Mouse (Mus musculus) neural tube, embryonic 11.5 days (tissue): ENCODE measurements at regions not wholly inside any gene's neighbourhood (a gene's known extent, or its start where the extent isn't known, plus 50 kb on each side); places are given as distances from the start of the nearest gene placed in this dataset.

Experiments
- ATAC-seq: fragments of 200-750 bp; cut with Nextera tagmentation; 2 replicates; pipeline ENCODE4 v1.8.0; 2017; ENCODE audit warnings: moderate number of reproducible peaks, mild to moderate bottlenecking, moderate TSS enrichment, moderate library complexity; ENCODE audit not compliant: insufficient read depth, low FRiP score, low TSS enrichment
- DNase-seq: peaks from one replicate; pipeline ENCODE4 v3.0.0-alpha.2; 2015; ENCODE audit warnings: low spot score
- H3K27ac ChIP-seq: fragments of 300-500 bp; sonication (generic); 2 replicates; pipeline ENCODE4 v1.5.1; 2014; ENCODE audit warnings: low read depth, mild to moderate bottlenecking, low read length
- H3K27me3 ChIP-seq: fragments of 300-500 bp; sonication (generic); 2 replicates; pipeline ENCODE4 v1.6.1; 2014; ENCODE audit warnings: mild to moderate bottlenecking, low read length, mixed read lengths; ENCODE audit not compliant: control insufficient read depth, insufficient read depth
- H3K36me3 ChIP-seq: fragments of 300-500 bp; sonication (generic); 2 replicates; pipeline ENCODE4 v1.6.1; 2014; ENCODE audit warnings: mild to moderate bottlenecking, low read length, moderate library complexity, mixed read lengths; ENCODE audit not compliant: control insufficient read depth, insufficient read depth
- H3K4me1 ChIP-seq: fragments of 300-500 bp; sonication (generic); 2 replicates; pipeline ENCODE4 v1.6.1; 2014; ENCODE audit warnings: low read length, mixed read lengths; ENCODE audit not compliant: control insufficient read depth, insufficient read depth
- H3K4me2 ChIP-seq: fragments of 300-500 bp; sonication (generic); 2 replicates; pipeline ENCODE4 v1.6.1; 2014; ENCODE audit warnings: low read depth, mild to moderate bottlenecking, moderate library complexity
- H3K4me3 ChIP-seq: fragments of 300-500 bp; sonication (generic); 2 replicates; pipeline ENCODE4 v1.5.1; 2014; ENCODE audit warnings: low read depth, low read length
- H3K9ac ChIP-seq: fragments of 300-500 bp; sonication (generic); 2 replicates; pipeline ENCODE4 v1.6.1; 2014; ENCODE audit warnings: mild to moderate bottlenecking, low read length
- H3K9me3 ChIP-seq: fragments of 300-500 bp; sonication (generic); 2 replicates; pipeline ENCODE4 v1.6.1; 2016; ENCODE audit warnings: low read length; ENCODE audit not compliant: control insufficient read depth
- WGBS: fragments of 180-500 bp; shearing (Covaris S2); extraction: QIAGEN DNeasy Blood & Tissue Kit; methylation state at CpG from one replicate; pipeline ENCODE4 v1.1.7; 2014; 5-methylcytosine and 5-hydroxymethylcytosine counted together

GRCm38 (mm10) chr10:83882119-83882890, 159.6 kb downstream of the 1500009L16Rik start:
- peak; percentile 45 for DNase-seq
- no peaks in the 10 kb centered on the region for H3K9me3 ChIP-seq
- no peak overlapping the region for H3K9ac ChIP-seq
- H3K4me1 ChIP-seq = no peaks in the 10 kb centered on the region
- no peak overlapping the region for H3K27ac ChIP-seq
- H3K27me3 ChIP-seq = no peaks in the 10 kb centered on the region
- no peak overlapping the region for H3K4me3 ChIP-seq
- no peaks in the 10 kb centered on the region for H3K36me3 ChIP-seq
- WGBS = 62% methylated on average over 17 of the region's 17 CpGs
- no peak overlapping the region for H3K4me2 ChIP-seq
- no peak for ATAC-seq

- Histone ChIP-seq H3K27me3 (no peaks in the 10 kb centered on the region), H3K4me3 (no peak overlapping the region), H3K9me3 (no peaks in the 10 kb centered on the region), H3K36me3 (no peaks in the 10 kb centered on the region), H3K27ac (no peak overlapping the region), H3K4me1 (no peaks in the 10 kb centered on the region), H3K4me2 (no peak overlapping the region), H3K9ac (no peak overlapping the region)
- no peak for DNase-seq
- ATAC-seq = no peak
- WGBS = 61% methylated on average over 1 of the region's 1 CpGs
These were observed 160.2 kb downstream of the 1500009L16Rik start for GRCm38 (mm10) chr10:83882891-83883185.

GRCm38 (mm10) chr10:83884553-83884952, 161.9 kb downstream of the 1500009L16Rik start:
- Histone ChIP-seq H3K4me3 (no peak overlapping the region), H3K27me3 (no peaks in the 10 kb centered on the region), H3K9me3 (no peaks in the 10 kb centered on the region), H3K4me2 (no peak overlapping the region), H3K36me3 (no peaks in the 10 kb centered on the region), H3K9ac (no peak overlapping the region), H3K27ac (no peak overlapping the region), H3K4me1 (no peaks in the 10 kb centered on the region)
- WGBS = 90% methylated on average over 2 of the region's 2 CpGs
- ATAC-seq (no peak), DNase-seq (no peak)

- no peak overlapping the region for H3K4me2 ChIP-seq
- no peak for ATAC-seq
- H3K4me1 ChIP-seq = no peaks in the 10 kb centered on the region
- no peaks in the 10 kb centered on the region for H3K9me3 ChIP-seq
- H3K36me3 ChIP-seq = no peaks in the 10 kb centered on the region
- H3K27ac ChIP-seq = no peak overlapping the region
- 80% methylated on average over 6 of the region's 6 CpGs for WGBS
- DNase-seq = no peak
- no peaks in the 10 kb centered on the region for H3K27me3 ChIP-seq
- H3K4me3 ChIP-seq = no peak overlapping the region
- no peak overlapping the region for H3K9ac ChIP-seq
These were observed 165.9 kb downstream of the 1500009L16Rik start for GRCm38 (mm10) chr10:83888587-83888986.

GRCm38 (mm10) chr10:83895741-83896150, 173.1 kb downstream of the 1500009L16Rik start:
- Histone ChIP-seq H3K36me3 (no peaks in the 10 kb centered on the region), H3K9ac (no peak overlapping the region), H3K27ac (no peak overlapping the region), H3K27me3 (no peaks in the 10 kb centered on the region), H3K9me3 (no peaks in the 10 kb centered on the region), H3K4me3 (no peak overlapping the region), H3K4me2 (no peak overlapping the region), H3K4me1 (no peaks in the 10 kb centered on the region)
- WGBS = 65% methylated on average over 3 of the region's 3 CpGs
- ATAC-seq = no peak
- no peak for DNase-seq

GRCm38 (mm10) chr10:83896160-83896559, 173.5 kb downstream of the 1500009L16Rik start:
- 88% methylated on average over 5 of the region's 5 CpGs for WGBS
- H3K9me3 ChIP-seq = no peaks in the 10 kb centered on the region
- no peak overlapping the region for H3K9ac ChIP-seq
- H3K27me3 ChIP-seq = no peaks in the 10 kb centered on the region
- no peaks in the 10 kb centered on the region for H3K4me1 ChIP-seq
- no peak overlapping the region for H3K4me3 ChIP-seq
- no peak overlapping the region for H3K4me2 ChIP-seq
- ATAC-seq (no peak), DNase-seq (no peak)
- H3K27ac ChIP-seq = no peak overlapping the region
- H3K36me3 ChIP-seq = no peaks in the 10 kb centered on the region

- Histone ChIP-seq H3K4me2 (no peak overlapping the region), H3K27ac (no peak overlapping the region), H3K9me3 (no peaks in the 10 kb centered on the region), H3K4me3 (no peak overlapping the region), H3K27me3 (no peaks in the 10 kb centered on the region), H3K9ac (no peak overlapping the region), H3K4me1 (no peaks in the 10 kb centered on the region), H3K36me3 (no peaks in the 10 kb centered on the region)
- no peak for DNase-seq
- ATAC-seq = no peak
- WGBS = 87% methylated on average over 6 of the region's 6 CpGs
These were observed 174.9 kb downstream of the 1500009L16Rik start for GRCm38 (mm10) chr10:83897558-83897957.

GRCm38 (mm10) chr10:83906751-83907150, 184.1 kb downstream of the 1500009L16Rik start:
- no peaks in the 10 kb centered on the region for H3K36me3 ChIP-seq
- H3K9me3 ChIP-seq = no peaks in the 10 kb centered on the region
- no peak overlapping the region for H3K4me3 ChIP-seq
- H3K27me3 ChIP-seq = no peaks in the 10 kb centered on the region
- no peak overlapping the region for H3K9ac ChIP-seq
- H3K27ac ChIP-seq = no peak overlapping the region
- WGBS = 76% methylated on average over 8 of the region's 8 CpGs
- DNase-seq = no peak
- no peak overlapping the region for H3K4me2 ChIP-seq
- H3K4me1 ChIP-seq = no peaks in the 10 kb centered on the region
- no peak for ATAC-seq

GRCm38 (mm10) chr10:83910649-83911370, 188.1 kb downstream of the 1500009L16Rik start:
- no peaks in the 10 kb centered on the region for H3K9me3 ChIP-seq
- H3K27me3 ChIP-seq = no peaks in the 10 kb centered on the region
- DNase-seq (no peak), ATAC-seq (no peak)
- H3K4me2 ChIP-seq = no peak overlapping the region
- 92% methylated on average over 10 of the region's 10 CpGs for WGBS
- no peaks in the 10 kb centered on the region for H3K36me3 ChIP-seq
- no peak overlapping the region for H3K9ac ChIP-seq
- no peak overlapping the region for H3K4me3 ChIP-seq
- no peak overlapping the region for H3K27ac ChIP-seq
- H3K4me1 ChIP-seq = peaks cover 16% of the 10 kb centered on the region
